Mouse (Mus musculus) ovary, postnatal 36 days (tissue): ENCODE measurements around the gene Retreg3.

ENCODE experiments used
- DNase-seq: peaks from one replicate; pipeline ENCODE4 v3.0.0; 2022; ENCODE audit warnings: low spot score, mixed read lengths

Retreg3 gene

GRCm38 (mm10) chr11:101115564-101115963 is 4.1 kb downstream of the Retreg3 start:
- no peak for DNase-seq

GRCm38 (mm10) chr11:101112186-101112585 is 7.5 kb downstream of the Retreg3 start:
- no peak for DNase-seq

- no peak for DNase-seq
Measured at GRCm38 (mm10) chr11:101111178-101111577, 8.5 kb downstream of the Retreg3 start.

GRCm38 (mm10) chr11:101110708-101111107 is 9.0 kb downstream of the Retreg3 start:
- no peak for DNase-seq

GRCm38 (mm10) chr11:101109351-101109750 is 10.3 kb downstream of the Retreg3 start:
- DNase-seq: no peak

GRCm38 (mm10) chr11:101103011-101103410 is 16.7 kb downstream of the Retreg3 start:
- no peak for DNase-seq

- DNase-seq: no peak
Measured at GRCm38 (mm10) chr11:101098231-101098630, 21.5 kb downstream of the Retreg3 start.

GRCm38 (mm10) chr11:101095314-101096024 is 24.2 kb downstream of the Retreg3 start, which contains the start of gene Psmc3ip:
TSS of gene Psmc3ip (minus strand) at chr11:101095436.
- peak; percentile 91 for DNase-seq

GRCm38 (mm10) chr11:101094930-101095313 is 24.8 kb downstream of the Retreg3 start:
- DNase-seq: no peak

GRCm38 (mm10) chr11:101089931-101090330 is 29.8 kb downstream of the Retreg3 start:
- no peak for DNase-seq

GRCm38 (mm10) chr11:101087682-101088055 is 32.0 kb downstream of the Retreg3 start:
- no peak for DNase-seq

GRCm38 (mm10) chr11:101086756-101087681 is 32.7 kb downstream of the Retreg3 start, which contains the start of gene Mlx:
TSS of gene Mlx (plus strand) at chr11:101087277.
- DNase-seq: peak; percentile 82

- DNase-seq: no peak
Measured at GRCm38 (mm10) chr11:101086323-101086674, 33.4 kb downstream of the Retreg3 start.

GRCm38 (mm10) chr11:101085617-101086322 is 33.9 kb downstream of the Retreg3 start:
- no peak for DNase-seq

- no peak for DNase-seq
Measured at GRCm38 (mm10) chr11:101084811-101085210, 34.9 kb downstream of the Retreg3 start.

- DNase-seq: no peak
Measured at GRCm38 (mm10) chr11:101084246-101084645, 35.4 kb downstream of the Retreg3 start.

GRCm38 (mm10) chr11:101083083-101083697 is 36.5 kb downstream of the Retreg3 start:
- DNase-seq: no peak

GRCm38 (mm10) chr11:101082208-101083082 is 37.2 kb downstream of the Retreg3 start, which contains the start of gene Coasy:
TSS of gene Coasy (plus strand) at chr11:101082565.
- DNase-seq: peak; percentile 81

GRCm38 (mm10) chr11:101081659-101082058 is 38.0 kb downstream of the Retreg3 start:
- no peak for DNase-seq

- DNase-seq: no peak
Measured at GRCm38 (mm10) chr11:101080421-101080820, 39.3 kb downstream of the Retreg3 start.

- no peak for DNase-seq
Measured at GRCm38 (mm10) chr11:101079746-101080145, 39.9 kb downstream of the Retreg3 start.
